Mouse (Mus musculus) hindbrain, embryonic 14.5 days (tissue): ENCODE data around the gene Pard3. TPM values are rescaled to one million over a fixed set of nuclear protein-coding genes. Genes with fewer than 3 reads are reported as not detected.

Experiments used
- ATAC-seq: fragments of 200-750 bp; cut with Nextera tagmentation; 2 replicates; pipeline ENCODE4 v1.8.0; 2017; ENCODE audit warnings: moderate number of reproducible peaks, mild to moderate bottlenecking, moderate TSS enrichment, moderate library complexity; ENCODE audit not compliant: low FRiP score
- DNase-seq: peaks from one replicate; pipeline ENCODE4 v3.0.0-alpha.2; 2015; ENCODE audit warnings: low spot score
- H3K27ac ChIP-seq: fragments of 300-500 bp; sonication (generic); 2 replicates; pipeline ENCODE4 v1.5.1; 2014; ENCODE audit warnings: mild to moderate bottlenecking, moderate library complexity
- H3K27me3 ChIP-seq: fragments of 300-500 bp; sonication (generic); 2 replicates; pipeline ENCODE4 v1.6.1; 2014; ENCODE audit warnings: mild to moderate bottlenecking, low read length, mixed read lengths; ENCODE audit not compliant: control insufficient read depth, insufficient read depth
- H3K36me3 ChIP-seq: fragments of 300-500 bp; sonication (generic); replicated peaks from 2 replicates; pipeline ENCODE4 v1.6.1; 2014; ENCODE audit not compliant: control insufficient read depth, insufficient read depth
- H3K4me1 ChIP-seq: fragments of 300-500 bp; sonication (generic); replicated peaks from 2 replicates; pipeline ENCODE4 v1.6.1; 2014; ENCODE audit warnings: antibody characterized with exemption, low read length, mixed read lengths; ENCODE audit not compliant: control insufficient read depth, insufficient read depth
- H3K4me2 ChIP-seq: fragments of 300-500 bp; sonication (generic); replicated peaks from 2 replicates; pipeline ENCODE4 v1.6.1; 2014; ENCODE audit warnings: mild to moderate bottlenecking, moderate library complexity
- H3K4me3 ChIP-seq: fragments of 300-500 bp; sonication (generic); replicated peaks from 2 replicates; pipeline ENCODE4 v1.5.1; 2014; ENCODE audit warnings: mild to moderate bottlenecking, low read length
- H3K9ac ChIP-seq: fragments of 300-500 bp; sonication (generic); 2 replicates; pipeline ENCODE4 v1.6.1; 2014
- H3K9me3 ChIP-seq: fragments of 300-500 bp; sonication (generic); 2 replicates; pipeline ENCODE4 v1.6.1; 2016; ENCODE audit warnings: low read length; ENCODE audit not compliant: control insufficient read depth
- WGBS: fragments of 180-500 bp; shearing (Covaris S2); extraction: QIAGEN DNeasy Blood & Tissue Kit; methylation state at CpG from one replicate; pipeline ENCODE4 v1.1.7; 2014; 5-methylcytosine and 5-hydroxymethylcytosine counted together
- polyA plus RNA-seq: library from polyadenylated mRNA; unstranded; fragments of >200 nt; fragmentation: Nextera tagmentation; extraction: Ambion mirVana; gene quantifications from 2 replicates; pipeline ENCODE4 v1.2.1, GENCODE M21; 2014

Gene Pard3
- polyA plus RNA-seq, 1 experiment from 2014 or later = 25.5 TPM

DNA sequence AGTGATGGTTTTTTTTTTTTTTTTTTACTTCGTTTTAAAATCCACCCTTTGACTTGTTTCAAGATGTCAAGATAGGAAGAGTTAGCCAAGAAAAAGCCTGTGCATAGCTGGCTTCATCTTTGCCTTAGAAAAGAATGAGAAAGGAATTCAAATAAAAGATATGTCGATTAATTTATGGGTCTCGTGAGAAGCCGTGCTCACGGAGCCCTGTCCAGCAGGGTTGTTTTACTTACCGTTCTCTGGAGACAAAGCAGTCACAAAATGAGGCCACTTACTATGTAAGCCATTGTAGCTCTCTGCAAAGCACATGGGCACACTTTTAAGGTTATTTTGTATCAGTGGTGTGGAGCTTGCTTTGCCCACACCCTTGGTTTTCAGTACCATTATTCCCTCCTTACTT is 128.1 kb downstream of the Pard3 start:
- no peak for DNase-seq
- H3K4me2 ChIP-seq = no peak overlapping the region
- no peaks in the 10 kb centered on the region for H3K27me3 ChIP-seq
- no peak for ATAC-seq
- 34% methylated on average over 6 of the region's 6 CpGs for WGBS
- H3K36me3 ChIP-seq = no peaks in the 10 kb centered on the region
- peaks cover 52% of the 10 kb centered on the region for H3K4me1 ChIP-seq
- H3K27ac ChIP-seq = peak overlapping the region; percentile 76
- H3K4me3 ChIP-seq = no peak overlapping the region
- H3K9ac ChIP-seq = no peak overlapping the region
- no peaks in the 10 kb centered on the region for H3K9me3 ChIP-seq

DNA sequence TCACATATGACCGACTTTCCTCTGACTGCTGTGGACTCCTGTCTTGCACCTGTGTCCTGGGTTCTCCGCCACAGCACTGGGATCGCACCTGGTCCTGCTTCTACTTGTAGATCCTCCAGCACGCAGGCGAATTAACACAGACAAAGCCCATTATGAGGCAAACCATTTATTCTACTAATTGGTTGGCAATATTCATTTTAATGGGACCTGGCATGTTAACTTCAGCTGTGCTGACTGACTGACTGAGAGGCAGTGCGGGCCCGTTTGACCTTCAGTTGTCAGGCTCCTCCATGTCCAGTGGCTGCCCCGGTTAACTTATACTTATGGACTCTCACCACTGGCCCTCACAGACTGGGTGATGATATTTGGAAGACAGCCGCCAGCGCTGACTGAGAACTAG is 128.6 kb downstream of the Pard3 start:
- Histone ChIP-seq H3K9me3 (no peaks in the 10 kb centered on the region), H3K4me3 (no peak overlapping the region), H3K36me3 (no peaks in the 10 kb centered on the region), H3K4me2 (no peak overlapping the region), H3K4me1 (peaks cover 52% of the 10 kb centered on the region), H3K9ac (peak overlapping the region; percentile 14; the same call in 1 of the 2 replicates), H3K27me3 (no peaks in the 10 kb centered on the region), H3K27ac (peak overlapping the region; percentile 76)
- WGBS = 62% methylated on average over 10 of the region's 10 CpGs
- DNase-seq = no peak
- no peak for ATAC-seq

DNA sequence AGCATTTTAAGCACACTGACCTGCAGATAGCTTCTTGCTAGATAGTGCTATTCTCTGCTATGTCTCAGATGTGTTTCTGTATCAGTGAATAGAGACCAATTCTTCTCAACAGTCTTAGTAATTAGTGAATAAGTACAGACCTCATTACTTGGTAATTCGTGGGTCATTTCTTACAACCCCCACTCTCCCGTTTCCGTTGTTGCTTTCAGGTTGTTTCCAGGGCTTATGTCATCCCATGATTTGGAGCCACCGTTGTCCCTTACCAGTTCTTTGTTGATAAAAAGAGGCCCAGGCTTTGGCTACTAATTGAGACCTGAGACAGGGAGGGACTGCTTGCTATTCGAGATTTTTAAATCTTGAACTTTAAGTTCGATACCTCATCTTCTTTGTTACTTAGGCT is 129.7 kb downstream of the Pard3 start:
- DNase-seq = no peak
- no peaks in the 10 kb centered on the region for H3K36me3 ChIP-seq
- H3K4me1 ChIP-seq = peaks cover 52% of the 10 kb centered on the region
- 70% methylated on average over 6 of the region's 6 CpGs for WGBS
- H3K9ac ChIP-seq = no peak overlapping the region
- no peaks in the 10 kb centered on the region for H3K9me3 ChIP-seq
- ATAC-seq = no peak
- no peak overlapping the region for H3K4me2 ChIP-seq
- H3K27me3 ChIP-seq = no peaks in the 10 kb centered on the region
- no peak overlapping the region for H3K27ac ChIP-seq
- no peak overlapping the region for H3K4me3 ChIP-seq

DNA sequence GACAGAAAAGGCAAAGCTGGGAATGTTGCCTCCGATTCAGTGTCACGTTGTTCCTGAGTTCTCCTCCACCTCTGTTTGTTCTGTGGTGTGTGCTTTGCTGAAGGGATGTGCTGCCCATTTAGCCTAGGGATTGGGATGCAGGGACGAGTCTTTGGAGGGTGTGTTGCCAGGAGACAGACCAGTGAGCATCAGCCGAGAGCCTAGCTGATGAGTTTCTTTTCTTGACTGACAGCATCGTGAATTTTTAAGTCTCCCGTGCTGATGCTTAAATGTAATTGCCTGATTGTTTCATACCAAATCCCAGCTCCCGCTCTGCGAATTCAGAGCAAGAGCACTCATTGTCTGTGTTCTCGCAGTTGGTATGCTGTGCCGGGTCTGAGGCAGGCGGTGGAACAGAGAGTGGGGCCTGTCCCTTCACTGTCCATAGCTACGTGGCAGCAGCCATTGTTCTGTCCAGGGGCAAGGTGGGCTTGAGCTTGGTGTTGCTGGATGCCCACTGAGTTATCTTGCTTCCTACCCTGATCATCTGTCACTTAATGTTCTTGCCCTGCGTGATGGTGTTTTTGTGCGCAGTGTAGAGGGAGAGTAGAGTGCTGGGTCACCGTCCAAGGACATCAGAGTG is 131.2 kb downstream of the Pard3 start:
- Histone ChIP-seq H3K4me1 (peaks cover 52% of the 10 kb centered on the region), H3K27ac (peak overlapping the region; percentile 72), H3K36me3 (no peaks in the 10 kb centered on the region), H3K27me3 (no peaks in the 10 kb centered on the region), H3K9ac (0 out of 2 replicates have a peak overlapping the region, but pooled peaks have one; percentile 5), H3K4me3 (no peak overlapping the region), H3K9me3 (no peaks in the 10 kb centered on the region), H3K4me2 (peak overlapping the region; percentile 15; the same call in 1 of the 2 replicates)
- ATAC-seq (no peak; the same call in 1 of the 2 replicates), DNase-seq (no peak)
- 40% methylated on average over 15 of the region's 15 CpGs for WGBS

DNA sequence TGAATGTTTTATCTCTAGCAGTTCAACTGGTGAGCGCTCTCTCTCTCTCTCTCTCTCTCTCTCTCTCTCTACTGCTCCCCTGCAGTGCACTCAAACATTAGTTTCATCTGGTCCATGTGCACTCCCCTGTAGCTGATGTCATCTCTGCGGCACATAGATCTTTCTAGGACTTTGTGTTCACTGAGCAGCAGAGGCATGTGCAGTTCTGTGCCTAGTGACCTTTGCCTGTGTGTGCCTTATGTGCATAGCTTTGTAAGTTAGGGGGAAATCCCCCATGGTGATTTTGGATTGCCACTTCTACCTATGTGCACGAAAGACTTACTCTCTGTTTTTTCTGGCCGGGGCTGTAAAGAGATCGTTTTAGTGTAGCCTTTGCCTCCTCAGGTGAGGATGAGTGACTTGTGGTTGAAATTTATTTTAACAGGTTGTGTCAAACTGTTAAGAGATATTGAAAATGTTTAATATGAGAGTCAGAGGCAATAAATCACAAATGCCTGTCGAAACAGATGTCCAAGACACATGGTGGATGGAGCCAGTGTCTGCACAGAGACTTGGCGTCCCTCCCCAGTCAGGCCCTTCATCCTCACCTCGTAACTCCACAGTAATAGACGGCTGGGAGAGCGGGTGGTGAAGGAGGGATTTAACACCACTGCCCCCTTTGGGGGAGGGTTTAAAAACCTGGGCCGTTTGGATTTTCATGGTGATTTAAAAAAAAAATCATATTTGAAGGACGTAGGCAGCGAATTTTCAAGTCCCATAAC is 133.0 kb downstream of the Pard3 start:
- no peak overlapping the region for H3K4me2 ChIP-seq
- no peak overlapping the region for H3K4me3 ChIP-seq
- no peaks in the 10 kb centered on the region for H3K36me3 ChIP-seq
- H3K9me3 ChIP-seq = no peaks in the 10 kb centered on the region
- no peaks in the 10 kb centered on the region for H3K27me3 ChIP-seq
- H3K9ac ChIP-seq = no peak overlapping the region
- H3K4me1 ChIP-seq = peaks cover 34% of the 10 kb centered on the region
- DNase-seq (no peak), ATAC-seq (no peak)
- 76% methylated on average over 13 of the region's 13 CpGs for WGBS
- no peak overlapping the region for H3K27ac ChIP-seq

DNA sequence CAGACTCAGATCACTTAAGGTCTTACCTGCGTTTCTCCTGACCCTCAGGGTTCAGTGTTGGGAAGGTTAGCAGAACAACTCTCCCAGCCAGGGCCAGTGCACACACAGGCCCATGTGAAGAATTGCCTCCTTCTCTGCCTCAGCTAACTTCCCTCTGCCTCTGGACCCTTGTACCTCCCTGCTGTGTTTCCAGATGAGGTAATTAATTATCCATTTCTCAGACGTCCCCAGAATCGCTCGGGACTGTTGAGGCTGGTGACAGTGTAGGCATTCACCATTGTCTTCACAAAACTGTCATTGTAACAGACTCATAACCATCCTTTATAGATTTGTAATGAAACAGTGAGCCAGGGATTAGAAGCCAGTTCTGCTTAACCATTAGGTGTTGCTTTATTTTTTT is 143.8 kb downstream of the Pard3 start:
- Histone ChIP-seq H3K4me1 (peaks cover 17% of the 10 kb centered on the region; the same call in 1 of the 2 replicates), H3K27ac (peak overlapping the region; percentile 32; the same call in 1 of the 2 replicates), H3K9ac (no peak overlapping the region), H3K9me3 (no peaks in the 10 kb centered on the region), H3K36me3 (no peaks in the 10 kb centered on the region), H3K4me2 (no peak overlapping the region), H3K27me3 (no peaks in the 10 kb centered on the region), H3K4me3 (no peak overlapping the region)
- no peak for ATAC-seq
- DNase-seq = no peak
- WGBS = 20% methylated on average over 4 of the region's 4 CpGs

DNA sequence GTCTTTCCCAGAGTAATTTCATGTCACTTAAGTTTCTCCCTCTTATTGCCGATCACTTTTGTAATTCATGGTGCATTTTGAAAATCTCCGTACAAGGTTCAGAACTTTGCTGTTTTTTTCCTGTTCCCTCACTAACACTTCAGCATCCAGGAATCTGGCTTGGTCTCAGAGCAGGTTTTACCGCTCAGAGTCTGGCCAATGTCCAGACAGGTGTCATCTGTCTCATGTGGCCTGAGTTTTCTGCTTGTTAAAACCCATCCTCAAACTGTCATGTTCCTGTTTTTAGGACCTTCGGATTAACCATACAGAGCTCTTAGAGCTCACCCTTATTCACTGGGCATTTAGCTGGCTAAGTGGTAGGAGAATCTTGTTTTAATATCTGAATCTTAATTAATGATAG is 146.9 kb downstream of the Pard3 start:
- no peaks in the 10 kb centered on the region for H3K36me3 ChIP-seq
- H3K27ac ChIP-seq = no peak overlapping the region
- WGBS = 86% methylated on average over 4 of the region's 4 CpGs
- no peak for ATAC-seq
- H3K9me3 ChIP-seq = no peaks in the 10 kb centered on the region
- no peak overlapping the region for H3K4me3 ChIP-seq
- peaks cover 25% of the 10 kb centered on the region for H3K4me1 ChIP-seq
- H3K9ac ChIP-seq = no peak overlapping the region
- no peak for DNase-seq
- no peak overlapping the region for H3K4me2 ChIP-seq
- no peaks in the 10 kb centered on the region for H3K27me3 ChIP-seq

DNA sequence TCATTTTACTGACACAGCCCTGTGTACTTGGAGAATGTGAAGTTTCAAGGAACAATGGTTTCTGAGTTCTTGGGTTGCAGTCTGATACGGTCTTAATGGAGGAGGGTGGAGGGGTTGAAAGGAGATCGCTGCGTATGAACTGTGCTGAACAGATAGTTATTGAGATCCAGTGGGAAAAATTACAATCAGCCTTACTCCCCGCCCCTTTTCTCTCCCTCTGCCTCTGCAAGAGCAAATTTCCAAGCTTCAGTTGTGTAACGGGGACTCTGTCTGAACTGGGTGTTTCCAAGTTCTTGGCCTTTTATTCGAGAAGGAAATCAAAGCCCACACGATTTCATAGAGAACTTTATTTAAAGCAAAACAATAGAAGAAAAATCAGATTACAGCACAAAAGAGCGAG is 150.6 kb downstream of the Pard3 start:
- peaks cover 21% of the 10 kb centered on the region; the same call in 1 of the 2 replicates for H3K4me1 ChIP-seq
- no peak overlapping the region for H3K4me3 ChIP-seq
- no peaks in the 10 kb centered on the region for H3K27me3 ChIP-seq
- ATAC-seq (no peak), DNase-seq (no peak)
- H3K36me3 ChIP-seq = no peaks in the 10 kb centered on the region
- H3K27ac ChIP-seq = peak overlapping the region; percentile 54
- no peaks in the 10 kb centered on the region for H3K9me3 ChIP-seq
- 54% methylated on average over 8 of the region's 8 CpGs for WGBS
- no peak overlapping the region for H3K9ac ChIP-seq
- no peak overlapping the region for H3K4me2 ChIP-seq

DNA sequence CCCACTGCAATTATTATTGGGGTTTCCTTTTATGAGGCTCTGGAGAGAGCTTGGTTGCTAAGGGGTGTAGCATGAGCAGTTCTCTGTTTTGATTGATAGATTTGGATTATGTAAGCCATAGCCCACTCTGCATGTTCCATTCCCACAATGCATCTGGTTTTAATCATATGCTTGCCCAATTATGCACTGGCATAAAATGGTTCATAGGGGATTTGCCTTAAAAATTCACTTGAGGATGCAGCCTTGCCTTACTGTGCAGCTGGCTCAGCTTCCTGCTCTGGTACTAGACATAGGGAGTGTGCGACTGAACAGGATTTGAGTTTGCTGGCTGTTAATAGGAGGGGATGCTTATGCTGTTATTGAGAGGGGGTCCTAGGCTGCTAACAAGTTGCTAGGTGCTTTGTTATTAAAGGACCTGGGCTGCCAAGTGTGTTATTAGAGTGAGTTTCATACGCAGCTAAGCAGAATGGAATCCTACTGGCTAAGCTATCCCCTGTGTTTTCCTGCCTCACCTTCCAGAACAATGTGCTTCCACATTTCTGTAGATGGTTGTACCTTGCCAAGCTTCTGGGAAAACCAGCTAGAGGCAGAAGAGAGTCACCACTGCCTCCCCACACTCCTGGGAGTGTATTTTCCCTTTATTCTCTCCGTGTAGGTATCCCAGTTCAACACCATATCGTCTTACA is 151.2 kb downstream of the Pard3 start:
- Histone ChIP-seq H3K4me2 (no peak overlapping the region), H3K9me3 (no peaks in the 10 kb centered on the region), H3K36me3 (no peaks in the 10 kb centered on the region), H3K4me3 (no peak overlapping the region), H3K4me1 (peaks cover 27% of the 10 kb centered on the region; the same call in 1 of the 2 replicates), H3K9ac (no peak overlapping the region), H3K27me3 (no peaks in the 10 kb centered on the region), H3K27ac (peak overlapping the region; percentile 54)
- WGBS = 51% methylated on average over 4 of the region's 4 CpGs
- DNase-seq (peak; percentile 47), ATAC-seq (peak; percentile 82)
